Mouse (Mus musculus) erythroid progenitor cell, adult 5-6 weeks (primary cell): Measurements from ENCODE around the gene Zic2. TPM values are rescaled to one million over a fixed set of nuclear protein-coding genes. Genes with fewer than 3 reads are reported as not detected.

Experiments used
- ATAC-seq: replicated peaks from 2 replicates; pipeline ENCODE4 v1.8.0; 2016; ENCODE audit warnings: moderate number of reproducible peaks, mild to moderate bottlenecking, moderate TSS enrichment, inconsistent platforms; ENCODE audit not compliant: poor library complexity, low FRiP score, severe bottlenecking
- total RNA-seq, 2 experiments: library from RNA; stranded (forward) in 1 of 2; stranded (reverse) in 1 of 2; fragments of 150-400 nt in 1 of 2; fragments of 186-747, 209-891 nt in 1 of 2; gene quantifications; 2 replicates each; pipeline versions ENCODE4 v1.2.3 to v1.2.4; 2015 to 2017; ENCODE audit warnings: low replicate concordance in 2 of 2

Gene Zic2
- total RNA-seq, 2 experiments from 2014 or later: not detected

GRCm38 (mm10) chr14:122475557-122476040, 364 bp downstream of the Zic2 start:
- no peak for ATAC-seq

- ATAC-seq: no peak
Measured at GRCm38 (mm10) chr14:122476041-122476821, 996 bp downstream of the Zic2 start.

GRCm38 (mm10) chr14:122476822-122477215, 1.6 kb downstream of the Zic2 start:
- no peak for ATAC-seq

- ATAC-seq: no peak
Measured at GRCm38 (mm10) chr14:122477261-122477671, 2.0 kb downstream of the Zic2 start.

- ATAC-seq: no peak
Measured at GRCm38 (mm10) chr14:122477971-122478573, 2.8 kb downstream of the Zic2 start.

- ATAC-seq: no peak
Measured at GRCm38 (mm10) chr14:122478574-122479011, 3.4 kb downstream of the Zic2 start.

GRCm38 (mm10) chr14:122479461-122480109, 4.3 kb downstream of the Zic2 start:
- no peak for ATAC-seq

GRCm38 (mm10) chr14:122480355-122480754, 5.1 kb downstream of the Zic2 start:
- no peak for ATAC-seq

- ATAC-seq: no peak
Measured at GRCm38 (mm10) chr14:122481181-122481580, 5.9 kb downstream of the Zic2 start.

- no peak for ATAC-seq
Measured at GRCm38 (mm10) chr14:122482081-122483023, 7.1 kb downstream of the Zic2 start.

GRCm38 (mm10) chr14:122483024-122483385, 7.8 kb downstream of the Zic2 start:
- no peak for ATAC-seq

GRCm38 (mm10) chr14:122483556-122484421, 8.6 kb downstream of the Zic2 start:
- no peak for ATAC-seq

- no peak for ATAC-seq
Measured at GRCm38 (mm10) chr14:122484458-122484843, 9.2 kb downstream of the Zic2 start.

- ATAC-seq: no peak
Measured at GRCm38 (mm10) chr14:122484844-122485551, 9.8 kb downstream of the Zic2 start.

GRCm38 (mm10) chr14:122485635-122486181, 10.5 kb downstream of the Zic2 start:
- no peak for ATAC-seq

GRCm38 (mm10) chr14:122486611-122487010, 11.4 kb downstream of the Zic2 start:
- no peak for ATAC-seq

- ATAC-seq: no peak
Measured at GRCm38 (mm10) chr14:122487366-122487765, 12.1 kb downstream of the Zic2 start.

- ATAC-seq: no peak
Measured at GRCm38 (mm10) chr14:122489041-122489440, 13.8 kb downstream of the Zic2 start.
